Mouse (Mus musculus) E14TG2a.4 (cell line): ENCODE measurements around the gene Heyl.

Experiments
- CTCF ChIP-seq: conservative IDR thresholded peaks from 2 replicates; pipeline ENCODE4 v1.5.1; 2014; ENCODE audit warnings: low read length
- NANOG ChIP-seq: IDR thresholded peaks from 2 replicates; pipeline ENCODE4 v1.6.1; 2014; ENCODE audit warnings: borderline replicate concordance, low read length, mixed read lengths

GRCm38 (mm10) chr4:123284731-123285624 lies 51.6 kb downstream of the Heyl start:
- TF ChIP-seq CTCF (no peak), NANOG (no peak)
